Mouse (Mus musculus): Measurements from ENCODE around the gene Gcg. TPM values are rescaled to one million over a fixed set of nuclear protein-coding genes. Genes with fewer than 3 reads are reported as not detected.

Gcg gene
- polyA plus RNA-seq, 1 experiment, result 1.0 TPM

- peak; percentile 23 for DNase-seq (ENCODE audit: low read depth)
- no peak for TF ChIP-seq CTCF (IDR thresholded peaks at IDR 0.05; ENCODE audit: borderline replicate concordance, extremely low read depth, insufficient read depth, insufficient read length)
- no peak for TF ChIP-seq POLR2A (IDR thresholded peaks at IDR 0.05; ENCODE audit: borderline replicate concordance, extremely low read depth, insufficient read depth, insufficient read length, poor library complexity, severe bottlenecking)
These were observed 23.9 kb downstream of the Gcg start for GRCm38 (mm10) chr2:62459241-62460174.

GRCm38 (mm10) chr2:62458070-62458469 lies 25.4 kb downstream of the Gcg start:
- DNase-seq (ENCODE audit: low read depth), result peak; percentile 75
- TF ChIP-seq CTCF (IDR thresholded peaks at IDR 0.05; ENCODE audit: borderline replicate concordance, extremely low read depth, insufficient read depth, insufficient read length) (peak; percentile 21; the same call in 1 of the 2 replicates), POLR2A (IDR thresholded peaks at IDR 0.05; ENCODE audit: borderline replicate concordance, extremely low read depth, insufficient read depth, insufficient read length, poor library complexity, severe bottlenecking) (no peak)

- TF ChIP-seq CTCF (IDR thresholded peaks at IDR 0.05; ENCODE audit: borderline replicate concordance, extremely low read depth, insufficient read depth, insufficient read length) (no peak), POLR2A (IDR thresholded peaks at IDR 0.05; ENCODE audit: borderline replicate concordance, extremely low read depth, insufficient read depth, insufficient read length, poor library complexity, severe bottlenecking) (no peak)
- DNase-seq (ENCODE audit: low read depth), result no peak
These were observed 28.5 kb downstream of the Gcg start for GRCm38 (mm10) chr2:62454991-62455390.

GRCm38 (mm10) chr2:62454033-62454432 lies 29.4 kb downstream of the Gcg start:
- DNase-seq (ENCODE audit: low read depth), result no peak
- TF ChIP-seq CTCF (IDR thresholded peaks at IDR 0.05; ENCODE audit: borderline replicate concordance, extremely low read depth, insufficient read depth, insufficient read length), result no peak
- TF ChIP-seq POLR2A (IDR thresholded peaks at IDR 0.05; ENCODE audit: borderline replicate concordance, extremely low read depth, insufficient read depth, insufficient read length, poor library complexity, severe bottlenecking), result no peak

GRCm38 (mm10) chr2:62450364-62450763 lies 33.1 kb downstream of the Gcg start:
- DNase-seq (ENCODE audit: low read depth), result no peak
- TF ChIP-seq CTCF (IDR thresholded peaks at IDR 0.05; ENCODE audit: borderline replicate concordance, extremely low read depth, insufficient read depth, insufficient read length) (no peak), POLR2A (IDR thresholded peaks at IDR 0.05; ENCODE audit: borderline replicate concordance, extremely low read depth, insufficient read depth, insufficient read length, poor library complexity, severe bottlenecking) (no peak)

- TF ChIP-seq POLR2A (IDR thresholded peaks at IDR 0.05; ENCODE audit: borderline replicate concordance, extremely low read depth, insufficient read depth, insufficient read length, poor library complexity, severe bottlenecking) (no peak), CTCF (IDR thresholded peaks at IDR 0.05; ENCODE audit: borderline replicate concordance, extremely low read depth, insufficient read depth, insufficient read length) (no peak)
- no peak for DNase-seq (ENCODE audit: low read depth)
These were observed 33.6 kb downstream of the Gcg start for GRCm38 (mm10) chr2:62449692-62450346.

GRCm38 (mm10) chr2:62440802-62441544 lies 42.5 kb downstream of the Gcg start:
- no peak for DNase-seq (ENCODE audit: low read depth)
- TF ChIP-seq POLR2A (IDR thresholded peaks at IDR 0.05; ENCODE audit: borderline replicate concordance, extremely low read depth, insufficient read depth, insufficient read length, poor library complexity, severe bottlenecking), result no peak
- no peak for TF ChIP-seq CTCF (IDR thresholded peaks at IDR 0.05; ENCODE audit: borderline replicate concordance, extremely low read depth, insufficient read depth, insufficient read length)

GRCm38 (mm10) chr2:62440083-62440482 lies 43.4 kb downstream of the Gcg start:
- TF ChIP-seq POLR2A (IDR thresholded peaks at IDR 0.05; ENCODE audit: borderline replicate concordance, extremely low read depth, insufficient read depth, insufficient read length, poor library complexity, severe bottlenecking) (no peak), CTCF (IDR thresholded peaks at IDR 0.05; ENCODE audit: borderline replicate concordance, extremely low read depth, insufficient read depth, insufficient read length) (no peak)
- no peak for DNase-seq (ENCODE audit: low read depth)

GRCm38 (mm10) chr2:62431245-62431795 lies 52.1 kb downstream of the Gcg start:
- DNase-seq (ENCODE audit: low read depth), result peak; percentile 61
- TF ChIP-seq POLR2A (IDR thresholded peaks at IDR 0.05; ENCODE audit: borderline replicate concordance, extremely low read depth, insufficient read depth, insufficient read length, poor library complexity, severe bottlenecking), result no peak
- no peak for TF ChIP-seq CTCF (IDR thresholded peaks at IDR 0.05; ENCODE audit: borderline replicate concordance, extremely low read depth, insufficient read depth, insufficient read length)

GRCm38 (mm10) chr2:62425941-62426340 lies 57.5 kb downstream of the Gcg start:
- no peak for DNase-seq (ENCODE audit: low read depth)
- TF ChIP-seq POLR2A (IDR thresholded peaks at IDR 0.05; ENCODE audit: borderline replicate concordance, extremely low read depth, insufficient read depth, insufficient read length, poor library complexity, severe bottlenecking), result no peak
- no peak for TF ChIP-seq CTCF (IDR thresholded peaks at IDR 0.05; ENCODE audit: borderline replicate concordance, extremely low read depth, insufficient read depth, insufficient read length)

Other genes with a start within 250 kb of the Gcg start
- 1.1 and 1.6 TPM in 2 replicates for gene Dpp4, start 71.4 kb downstream of the Gcg start, polyA plus RNA-seq (2012; rRNA removed)
- gene Fap, start 90.4 kb upstream of the Gcg start, polyA plus RNA-seq (2012; rRNA removed), result 1.0 and 1.7 TPM in 2 replicates
- 0.40 and 0.72 TPM in 2 replicates for gene Ifih1, start 162.6 kb upstream of the Gcg start, polyA plus RNA-seq (2012; rRNA removed)
- 5.3 and 7.1 TPM in 2 replicates for gene Gca, start 180.6 kb upstream of the Gcg start, polyA plus RNA-seq (2012; rRNA removed)